Mouse (Mus musculus): ENCODE measurements around the gene Glis1. TPM values are rescaled to one million over a fixed set of nuclear protein-coding genes. Genes with fewer than 3 reads are reported as not detected.

Glis1 gene
- polyA plus RNA-seq, 1 experiment from 2014 or later = 37.4 TPM

Small RNAs within 50 kb of the gene (microRNA-seq; reads per million reads assigned to microRNA genes)
- gene Gm24804 (ENCODE audit: borderline number of aligned reads) = 0.52 reads per million

Other genes with a start within 250 kb of the Glis1 start
- 0.25 TPM in 2 replicates for gene Ldlrad1, start 225.4 kb upstream of the Glis1 start, polyA plus RNA-seq (2015; fragmentation: Nextera tagmentation; extraction: Ambion mirVana)
- gene Lrrc42, start 181.1 kb upstream of the Glis1 start, polyA plus RNA-seq (2015; fragmentation: Nextera tagmentation; extraction: Ambion mirVana) = 66.6 and 72.3 TPM in 2 replicates
- 41.1 and 43.9 TPM in 2 replicates for gene Hspb11, start 181.0 kb upstream of the Glis1 start, polyA plus RNA-seq (2015; fragmentation: Nextera tagmentation; extraction: Ambion mirVana)
- 0.35 and 0.89 TPM in 2 replicates for gene Dio1, start 127.4 kb upstream of the Glis1 start, polyA plus RNA-seq (2015; fragmentation: Nextera tagmentation; extraction: Ambion mirVana)
- 57.3 TPM in 2 replicates for gene Yipf1, start 120.2 kb upstream of the Glis1 start, polyA plus RNA-seq (2015; fragmentation: Nextera tagmentation; extraction: Ambion mirVana)
- 26.0 and 27.9 TPM in 2 replicates for gene Ndc1, start 66.8 kb upstream of the Glis1 start, polyA plus RNA-seq (2015; fragmentation: Nextera tagmentation; extraction: Ambion mirVana)
- gene Dmrtb1, start 249.6 kb downstream of the Glis1 start, polyA plus RNA-seq (2015; fragmentation: Nextera tagmentation; extraction: Ambion mirVana) = 0.12 and 0.25 TPM in 2 replicates

Data from embryonic facial prominence, embryonic 15.5 days (tissue).